Mouse (Mus musculus): ENCODE measurements at regions not wholly inside any gene's neighbourhood (a gene's known extent, or its start where the extent isn't known, plus 50 kb on each side); places are given as distances from the start of the nearest gene placed in this dataset.

GRCm38 (mm10) chr16:70835006-70835405 lies 521.3 kb downstream of the Gbe1 start:
- TF ChIP-seq CTCF (IDR thresholded peaks at IDR 0.05) (no peak), EP300 (IDR thresholded peaks at IDR 0.05) (no peak)
